Mouse (Mus musculus) CH12.LX (cell line): ENCODE data around the gene C1ra.
A peak's percentile ranks its signal among the peaks of the same experiment; 100 is the strongest.

ENCODE experiments used
- CTCF ChIP-seq, 2 experiments: IDR thresholded peaks in 1 of 2; conservative IDR thresholded peaks in 1 of 2; 2 replicates each; pipeline ENCODE4 v1.5.1; 2011 to 2012; ENCODE audit warnings: low read depth in 2 of 2, low read length in 2 of 2, improper control_type of control experiment in 1 of 2, inconsistent platforms in 1 of 2, mild to moderate bottlenecking in 1 of 2, moderate library complexity in 1 of 2
- EP300 ChIP-seq: IDR thresholded peaks from 2 replicates; pipeline ENCODE4 v1.6.1; 2011; ENCODE audit warnings: low read length, improper control_type of control experiment
- USF1 ChIP-seq: IDR thresholded peaks from 2 replicates; pipeline ENCODE4 v1.6.1; 2014; ENCODE audit warnings: low read depth, mild to moderate bottlenecking, inconsistent platforms, low read length, improper control_type of control experiment
- ZC3H11A ChIP-seq: IDR thresholded peaks from 2 replicates; pipeline ENCODE4 v1.6.1; 2012; ENCODE audit warnings: low read depth, mild to moderate bottlenecking, inconsistent platforms, low read length, improper control_type of control experiment
- ZMIZ1 ChIP-seq: IDR thresholded peaks from 2 replicates; pipeline ENCODE4 v1.6.1; 2012; ENCODE audit warnings: low read depth, mild to moderate bottlenecking, inconsistent platforms, low read length, improper control_type of control experiment

- TF ChIP-seq CTCF (conservative IDR thresholded peaks at IDR 0.05 in 1 of 2, IDR thresholded peaks at IDR 0.05 in 1 of 2; ENCODE audit: low read depth in 2 of 2, low read length in 2 of 2) (peak; percentile 73 to 79), ZMIZ1 (no peak), ZC3H11A (no peak), USF1 (no peak), EP300 (no peak)
Measured at GRCm38 (mm10) chr6:124512355-124512836, at the start of gene C1ra.
